Mouse (Mus musculus) c-Kit-positive CD71-positive TER-119-positive erythroid progenitor cells, embryonic 14.5 days (primary cell): ENCODE data around the gene Maml3.

Experiments used
- DNase-seq: peaks from one replicate; pipeline ENCODE4 v3.0.0-alpha.2; 2013; ENCODE audit warnings: low spot score

The Maml3 gene

DNA sequence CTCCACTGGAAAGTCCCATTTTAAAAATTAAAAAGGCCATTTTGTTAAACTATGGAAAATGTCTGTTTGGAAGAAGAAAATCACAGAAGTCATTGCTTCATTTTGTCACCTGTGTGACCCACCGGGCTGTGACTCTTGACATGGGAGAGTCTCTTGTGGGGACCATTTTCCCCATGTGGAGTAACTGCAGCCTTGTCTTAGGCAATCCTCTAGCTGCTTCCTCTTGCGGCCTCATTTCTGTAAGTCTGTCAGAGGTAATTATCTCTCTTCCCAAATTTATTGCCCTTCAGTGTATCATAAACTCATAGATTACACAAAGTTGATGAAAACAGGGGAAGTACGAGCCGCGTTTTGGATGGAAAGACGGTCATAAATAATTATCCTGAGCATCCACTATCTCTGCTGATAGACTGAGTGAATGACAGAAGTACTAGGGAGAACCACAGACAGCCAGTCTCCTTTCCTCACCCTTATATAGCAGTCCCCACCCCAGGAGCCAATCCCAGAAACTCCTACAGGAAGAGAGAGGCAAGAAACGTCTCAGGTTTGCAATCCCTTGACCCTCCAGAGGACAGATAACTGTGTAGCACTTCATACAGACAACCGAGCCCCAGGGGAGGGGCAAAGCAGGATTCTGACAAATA, 14.5 kb downstream of the Maml3 start:
- no peak for DNase-seq

GRCm38 (mm10) chr3:52088458-52089341, 16.2 kb downstream of the Maml3 start:
- DNase-seq = peak; percentile 21

- no peak for DNase-seq
Measured at GRCm38 (mm10) chr3:52087636-52088280, 17.1 kb downstream of the Maml3 start.

DNA sequence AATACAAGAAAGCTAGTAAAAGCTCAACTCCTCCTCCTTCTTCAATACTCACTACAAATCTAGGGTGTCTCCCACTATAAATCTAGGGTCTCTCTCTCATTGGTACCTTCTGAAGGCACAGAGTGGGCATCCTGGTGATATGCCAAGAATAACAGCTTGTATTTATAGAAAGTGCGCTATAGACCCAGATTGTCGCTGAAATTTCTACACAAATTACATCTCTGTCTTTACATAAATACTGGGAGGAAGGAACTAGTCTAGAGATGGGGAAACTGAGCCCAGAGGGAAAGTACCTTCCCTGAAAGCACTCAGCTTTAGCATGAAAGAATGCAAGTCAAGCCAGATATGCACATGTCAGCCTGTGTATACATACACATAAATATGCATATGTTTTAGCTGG, 26.1 kb downstream of the Maml3 start:
- DNase-seq = no peak

- no peak for DNase-seq
Measured at GRCm38 (mm10) chr3:52073959-52074358, 30.9 kb downstream of the Maml3 start.

GRCm38 (mm10) chr3:52071996-52072395, 32.9 kb downstream of the Maml3 start:
- DNase-seq = no peak

DNA sequence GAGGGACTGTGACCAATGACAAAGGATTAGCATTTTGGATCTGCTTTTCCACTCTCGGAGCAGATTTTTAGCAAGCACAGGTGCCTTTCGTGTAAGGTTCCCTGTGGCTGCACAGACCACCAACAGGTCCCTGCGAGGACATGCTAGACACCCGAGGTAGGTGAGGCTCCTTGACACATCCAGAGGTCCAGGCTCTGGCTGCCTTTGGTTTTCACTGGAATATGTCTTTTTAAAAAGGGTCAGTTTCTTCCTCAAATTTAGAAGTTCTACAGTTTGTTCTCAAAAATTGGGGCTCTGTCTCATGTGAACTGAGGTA, 34.8 kb downstream of the Maml3 start:
- no peak for DNase-seq

GRCm38 (mm10) chr3:52069304-52070162, 35.3 kb downstream of the Maml3 start:
- DNase-seq = no peak

DNA sequence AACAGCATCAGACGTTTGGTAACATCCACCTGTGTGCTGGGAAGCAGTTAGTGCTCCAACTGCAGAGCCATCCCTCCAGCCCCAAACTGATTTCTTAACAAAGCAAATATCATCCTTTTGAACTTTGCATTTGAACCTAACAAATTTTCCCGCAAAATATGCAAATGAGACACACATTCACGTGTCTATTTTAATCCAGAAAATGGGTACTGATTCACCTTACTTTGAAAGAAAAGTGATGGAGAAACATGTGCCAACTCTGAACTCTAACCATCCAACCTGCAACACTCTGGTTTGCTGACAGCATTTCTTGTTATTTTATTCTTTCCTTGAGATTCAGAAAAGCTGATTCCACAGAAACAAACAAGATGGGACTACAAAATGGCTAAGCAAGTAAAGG, 36.0 kb downstream of the Maml3 start:
- no peak for DNase-seq

GRCm38 (mm10) chr3:52067181-52067580, 37.7 kb downstream of the Maml3 start:
- DNase-seq = no peak

- no peak for DNase-seq
Measured at GRCm38 (mm10) chr3:52066142-52066541, 38.7 kb downstream of the Maml3 start.

DNA sequence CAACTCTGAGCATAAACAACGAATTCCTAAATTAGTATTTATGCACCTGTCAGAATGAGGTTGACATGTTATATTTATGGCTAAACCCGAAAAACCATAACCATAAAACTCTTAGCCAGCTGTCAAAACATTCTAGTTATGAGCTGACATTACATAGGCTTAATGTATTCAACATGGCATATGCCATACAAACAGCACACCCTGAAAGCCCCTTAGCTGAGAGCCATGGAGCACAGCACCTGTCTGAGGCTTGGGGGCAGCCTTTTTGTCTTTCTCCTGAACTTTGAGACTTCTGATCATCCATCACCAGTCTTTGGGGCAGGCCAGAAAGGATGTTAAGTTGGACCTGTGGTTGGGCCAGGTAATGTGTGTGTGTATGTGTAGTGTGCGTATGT, 41.6 kb downstream of the Maml3 start:
- no peak for DNase-seq

GRCm38 (mm10) chr3:52062389-52063260, 42.3 kb downstream of the Maml3 start:
- DNase-seq = no peak

DNA sequence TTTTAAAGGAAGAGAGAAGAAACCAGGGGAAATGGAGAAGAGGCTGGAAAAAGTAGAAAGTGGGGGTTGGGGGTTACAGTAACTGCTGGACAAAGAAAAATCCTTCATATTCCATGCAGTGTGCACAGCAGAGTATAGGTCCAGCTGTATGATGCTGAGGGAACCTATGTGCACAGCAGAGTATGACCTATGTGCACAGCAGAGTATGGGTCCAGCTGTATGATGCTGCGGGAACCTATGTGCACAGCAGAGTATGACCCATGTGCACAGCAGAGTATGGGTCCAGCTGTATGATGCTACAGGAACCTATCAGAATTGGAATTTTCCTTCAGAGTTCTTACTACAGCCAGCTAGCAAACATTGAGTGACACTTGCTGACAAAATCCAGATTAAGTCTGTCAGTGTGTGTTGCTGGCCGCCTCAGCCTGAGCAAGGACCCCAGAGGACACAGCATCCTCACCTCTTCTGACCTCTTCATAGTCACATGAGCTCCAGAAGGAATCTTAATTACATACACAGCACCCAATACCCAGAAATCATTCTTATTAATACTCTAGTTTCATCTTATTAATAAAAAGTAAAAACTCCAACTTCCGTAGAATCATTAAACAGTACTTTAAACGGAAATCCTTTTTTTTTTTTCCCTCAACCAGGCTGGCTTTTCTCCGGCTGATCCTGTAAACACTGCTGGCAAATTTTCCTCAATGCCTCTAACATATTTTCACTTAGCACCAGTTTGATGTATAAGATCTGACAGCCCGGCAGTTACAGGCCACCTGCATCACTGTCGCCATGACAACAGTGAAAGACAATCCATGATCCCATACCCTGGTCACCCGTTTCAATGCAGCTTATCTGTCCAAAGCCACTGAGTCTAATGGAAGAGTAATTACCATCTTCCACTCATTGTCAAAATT, 43.1 kb downstream of the Maml3 start:
- DNase-seq = no peak

DNA sequence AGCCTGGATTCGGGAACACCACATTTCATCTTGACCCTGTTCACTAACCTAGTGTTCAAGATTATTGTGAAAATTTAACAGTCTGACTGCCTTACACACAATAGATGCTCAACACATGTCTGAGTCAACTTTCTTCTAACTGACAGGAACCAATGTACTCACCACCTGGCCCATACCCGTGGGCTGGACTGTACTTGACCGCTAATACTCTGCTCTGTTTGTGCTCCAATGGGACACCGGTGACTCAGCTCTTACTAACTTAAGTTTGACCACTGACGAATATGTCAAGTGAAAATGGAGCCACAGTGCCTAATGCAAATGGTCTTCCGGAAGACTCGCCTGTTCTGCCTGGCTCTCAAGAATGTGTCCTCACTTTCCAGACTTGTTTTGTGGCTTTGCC, 44.0 kb downstream of the Maml3 start:
- no peak for DNase-seq

DNA sequence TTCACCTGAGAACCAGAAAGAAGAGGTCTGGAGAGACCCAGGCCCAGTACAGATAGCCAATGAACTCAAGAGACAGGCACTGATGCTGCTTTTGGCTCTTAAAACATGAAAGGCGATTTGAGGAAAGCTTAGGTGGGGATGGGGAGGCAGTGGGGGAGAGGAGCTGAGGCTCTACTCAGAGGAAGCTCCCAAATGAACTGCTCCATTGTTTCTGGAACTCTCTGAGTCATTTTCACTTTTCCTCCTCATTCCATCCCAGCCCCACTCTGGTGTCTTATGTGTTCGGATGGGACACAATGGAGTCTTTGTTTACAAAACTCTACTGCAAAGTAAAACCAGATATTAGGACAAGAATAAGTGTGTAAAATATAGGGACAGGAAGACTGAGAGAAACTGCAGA, 53.1 kb downstream of the Maml3 start:
- no peak for DNase-seq

- no peak for DNase-seq
Measured at GRCm38 (mm10) chr3:52048082-52048481, 56.8 kb downstream of the Maml3 start.

GRCm38 (mm10) chr3:52047537-52047936, 57.3 kb downstream of the Maml3 start:
- DNase-seq = no peak

- DNase-seq = peak; percentile 73
Measured at GRCm38 (mm10) chr3:52046895-52047372, 57.9 kb downstream of the Maml3 start.
